31 mouse cellular contexts compared by ENCODE assay signal in the genomic region with DNA sequence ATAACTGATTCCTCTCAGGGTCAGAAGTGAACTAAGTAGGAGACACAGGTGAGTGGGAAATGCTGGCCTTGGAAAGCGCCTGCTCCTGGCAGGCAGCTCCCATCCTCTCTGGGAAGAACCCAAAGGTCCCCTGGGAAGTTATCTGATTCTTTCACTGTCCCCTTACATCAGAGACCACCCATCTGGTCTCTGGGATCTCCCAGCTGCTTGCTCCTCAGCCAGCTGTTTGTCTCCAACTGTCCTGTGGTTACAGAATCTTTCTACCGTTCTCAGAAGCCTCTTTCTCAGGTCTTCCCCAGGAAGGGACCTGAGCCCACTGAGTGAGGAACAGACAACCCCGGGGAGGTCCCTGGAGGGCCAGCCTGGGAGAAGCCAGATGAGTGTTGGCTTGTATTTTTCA. TPM values are rescaled to one million over a fixed set of nuclear protein-coding genes. Genes with fewer than 3 reads are reported as not detected.
"Had no signal": no experiment of that assay in that cellular context is flagged by ENCODE, and none has a peak within 500 bp of the region (broad histone marks: within the 10 kb centered on the region; RNA-seq: fewer than 3 reads in every experiment).

No protein-coding gene starts in this region.

- H3K27ac ChIP-seq: kidney, postnatal 0 days; liver, embryonic 13.5 days had no signal

- H3K4me3 ChIP-seq: liver, embryonic 13.5 days had no signal

- H3K4me1 ChIP-seq: liver, embryonic 13.5 days had no signal

- H3K4me2 ChIP-seq: liver, embryonic 13.5 days; midbrain, embryonic 11.5 days had no signal

- H3K9ac ChIP-seq: liver, embryonic 13.5 days had no signal

- H3K27me3 ChIP-seq: liver, embryonic 13.5 days had no signal

- H3K9me3 ChIP-seq: liver, embryonic 13.5 days had no signal

- DNase-seq: kidney, postnatal 25 days; liver, embryonic 13.5 days; lung, adult 2 months; lung, postnatal 14 days; lung, postnatal 4 days; midbrain, embryonic 14.5 days; thymus, adult 18-20 months; thymus, postnatal 36 days had no signal

- H3K36me3 ChIP-seq: liver, embryonic 13.5 days had no signal

RNA-seq across cellular contexts. Expression of gene AL607142.1, which starts 42.4 kb away (rescaled TPM):
- total RNA-seq: layer of hippocampus, adult 8-10 months; layer of hippocampus, postnatal 10 days; left cerebral cortex, postnatal 10 days; left cerebral cortex, postnatal 36 days; liver, adult 2 months; megakaryocyte progenitor cell, adult 5-6 weeks; megakaryocyte-erythroid progenitor cell, adult 5-6 weeks; midbrain, postnatal 0 days had no signal
- polyA plus RNA-seq: kidney, embryonic 14.5 days; kidney, postnatal 0 days; large intestine, adult 2 months; limb, embryonic 11.5 days; limb, embryonic 14.5 days; liver, adult 2 months; liver, embryonic 13.5 days; liver, embryonic 16.5 days; lung, adult 2 months; lung, embryonic 16.5 days; midbrain, embryonic 11.5 days; midbrain, embryonic 14.5 days; midbrain, postnatal 0 days; neural tube, embryonic 11.5 days; neural tube, embryonic 14.5 days; small intestine, adult 2 months; spleen, adult 2 months; stomach, embryonic 16.5 days; testis, adult 2 months; urinary bladder, adult 2 months had no signal
